Mouse (Mus musculus): ENCODE measurements around the gene Htr6.

- no peak for TF ChIP-seq POLR2A (IDR thresholded peaks at IDR 0.05; ENCODE audit: control insufficient read depth, low read depth, low read length)
- TF ChIP-seq CTCF (IDR thresholded peaks at IDR 0.05; ENCODE audit: control insufficient read depth, insufficient read depth, insufficient replicate concordance, low read depth, low read length), result no peak
These were observed 29.0 kb downstream of the Htr6 start for GRCm38 (mm10) chr4:139046354-139046753.

Measured in testis, adult 2 months (tissue).